Mouse (Mus musculus): Measurements from ENCODE around the gene Psmb5. TPM values are rescaled to one million over a fixed set of nuclear protein-coding genes. Genes with fewer than 3 reads are reported as not detected.

Gene Psmb5
- total RNA-seq (2021): 100 to 1,000 TPM; 173 to 201 TPM
- long read RNA-seq, experiment 1, transcript Psmb5-201 (3 exons, 899 nt): major isoform, 165 of 170 reads
- long read RNA-seq, experiment 1, partial matches to known transcripts: 2 of 170 reads
- long read RNA-seq, experiment 1, other reads (novel, unspliced or antisense): 3 of 170 reads
- long read RNA-seq, experiment 2, transcript Psmb5-201 (3 exons, 899 nt): major isoform, 109 of 120 reads
- long read RNA-seq, experiment 2, partial matches to known transcripts: 10 of 120 reads
- long read RNA-seq, experiment 2, other reads (novel, unspliced or antisense): 0 of 120 reads

- peak; percentile 91 to 93 for DNase-seq
Measured at GRCm38 (mm10) chr14:54617897-54618365, at the start of gene Psmb5. TSS of gene Psmb5 (minus strand) at chr14:54618022.

- no peak for DNase-seq
Measured at GRCm38 (mm10) chr14:54664477-54665222, 46.8 kb upstream of the Psmb5 start.

- DNase-seq: peak in 1 of 2 experiments; percentile 55
Measured at GRCm38 (mm10) chr14:54660009-54660408, 42.2 kb upstream of the Psmb5 start.

GRCm38 (mm10) chr14:54653496-54653895 is 35.7 kb upstream of the Psmb5 start:
- peak; percentile 89 to 92 for DNase-seq

GRCm38 (mm10) chr14:54652787-54653186 is 35.0 kb upstream of the Psmb5 start:
- no peak for DNase-seq

GRCm38 (mm10) chr14:54651556-54651955 is 33.7 kb upstream of the Psmb5 start:
- no peak for DNase-seq

GRCm38 (mm10) chr14:54650621-54651454 is 33.0 kb upstream of the Psmb5 start:
- peak; percentile 86 to 94 for DNase-seq

GRCm38 (mm10) chr14:54647900-54648299 is 30.1 kb upstream of the Psmb5 start:
- DNase-seq: no peak

- no peak for DNase-seq
Measured at GRCm38 (mm10) chr14:54646898-54647636, 29.2 kb upstream of the Psmb5 start.

- DNase-seq: no peak
Measured at GRCm38 (mm10) chr14:54646455-54646854, 28.6 kb upstream of the Psmb5 start.

- no peak for DNase-seq
Measured at GRCm38 (mm10) chr14:54644294-54644693, 26.5 kb upstream of the Psmb5 start.

- DNase-seq: no peak
Measured at GRCm38 (mm10) chr14:54643011-54643410, 25.2 kb upstream of the Psmb5 start.

- no peak for DNase-seq
Measured at GRCm38 (mm10) chr14:54642224-54642944, 24.6 kb upstream of the Psmb5 start.

GRCm38 (mm10) chr14:54641305-54641969 is 23.6 kb upstream of the Psmb5 start, which contains the start of gene Cdh24:
TSS of gene Cdh24 (minus strand) at chr14:54641364.
- DNase-seq: peak; percentile 90 to 94

- no peak for DNase-seq
Measured at GRCm38 (mm10) chr14:54640946-54641304, 23.1 kb upstream of the Psmb5 start, which contains the start of gene Gm17606. TSS of gene Gm17606 (plus strand) at chr14:54640952.

GRCm38 (mm10) chr14:54640121-54640520 is 22.3 kb upstream of the Psmb5 start:
- DNase-seq: no peak

GRCm38 (mm10) chr14:54638210-54638609 is 20.4 kb upstream of the Psmb5 start:
- no peak for DNase-seq

- peak in 1 of 2 experiments; percentile 60 for DNase-seq
Measured at GRCm38 (mm10) chr14:54636954-54637353, 19.1 kb upstream of the Psmb5 start.

- DNase-seq: no peak
Measured at GRCm38 (mm10) chr14:54634182-54634581, 16.4 kb upstream of the Psmb5 start.

- DNase-seq: no peak
Measured at GRCm38 (mm10) chr14:54632252-54632651, 14.4 kb upstream of the Psmb5 start.

Data from heart, adult 18-20 months (tissue).